Comparison of ENCODE assay signal across 23 mouse cellular contexts in the genomic region with DNA sequence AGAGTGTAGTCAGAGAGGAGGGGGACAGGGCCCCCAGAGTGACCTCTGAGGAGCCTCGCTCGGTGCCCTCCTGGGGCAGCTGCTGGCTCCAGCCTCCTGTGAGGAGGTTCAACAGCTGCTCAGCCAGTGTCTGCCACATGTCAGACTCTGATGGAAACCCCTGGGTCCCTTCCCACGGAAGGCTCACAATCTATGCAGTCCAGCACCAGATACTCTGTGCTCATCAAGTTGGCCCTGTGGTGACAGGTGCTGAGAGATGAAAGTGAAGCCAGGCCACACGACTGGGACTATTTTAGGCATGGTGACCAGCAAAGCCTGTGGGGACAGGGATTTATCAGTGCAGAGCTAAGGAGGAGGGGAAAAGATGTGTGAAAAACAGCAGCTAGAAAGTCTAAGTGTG. TPM values are rescaled to one million over a fixed set of nuclear protein-coding genes. Genes with fewer than 3 reads are reported as not detected.
DNase-seq lines count a peak whose midpoint lies in the region; ATAC-seq lines count a peak whose summit lies in the region.
"Had no signal": no experiment of that assay in that cellular context is flagged by ENCODE, and none has a peak within 500 bp of the region (broad histone marks: within the 10 kb centered on the region; RNA-seq: fewer than 3 reads in every experiment).

No protein-coding gene starts in this region.

- peaks cover 12% of the 10 kb centered on the region; the same call in 1 of the 2 replicates for H3K27me3 ChIP-seq in heart, embryonic 10.5 days (ENCODE audit: insufficient read depth, poor library complexity, severe bottlenecking)
- H3K27me3 ChIP-seq in hindbrain, embryonic 10.5 days (ENCODE audit: insufficient read depth, poor library complexity, severe bottlenecking), result 0 out of 2 replicates have a peak, but pooled peaks cover 3% of the 10 kb centered on the region
- H3K27me3 ChIP-seq in hindbrain, embryonic 16.5 days (replicated peaks; ENCODE audit: control insufficient read depth, insufficient read depth, low read length), result no peaks in the 10 kb centered on the region
- H3K27me3 ChIP-seq: liver, embryonic 13.5 days; midbrain, embryonic 12.5 days; neural tube, embryonic 12.5 days; stomach, embryonic 15.5 days had no signal

- no peak overlapping the region for H3K4me2 ChIP-seq in hindbrain, embryonic 16.5 days (ENCODE audit: low read length)
- H3K4me2 ChIP-seq: liver, embryonic 13.5 days; midbrain, embryonic 12.5 days; neural tube, embryonic 12.5 days; stomach, embryonic 15.5 days had no signal

- intact Hi-C loops in heart, postnatal 14 days (cut with DNase I), result no loop called here

- DNase-seq in heart, embryonic 10.5 days (ENCODE audit: low spot score), result peak; percentile 95
- DNase-seq in heart, postnatal 14 days, result no peak
- DNase-seq in hindbrain, embryonic 10.5 days (ENCODE audit: low spot score), result no peak
- peak; percentile 45 for DNase-seq in heart, postnatal 4 days
- DNase-seq in retina, embryonic 14.5 days (ENCODE audit: low spot score), result peak; percentile 50
- DNase-seq in natural killer cell, adult 2 months (ENCODE audit: low spot score in 2 of 2), result no peak
- no peak for DNase-seq in adipocyte (ENCODE audit: low spot score)
- DNase-seq: adrenal gland, adult 8-10 months; cerebellum, adult 11-12 months; kidney, adult 2 months; liver, embryonic 13.5 days; lung, adult 2 months; right cerebral cortex, postnatal 4 days; thymus, postnatal 25 days had no signal

- H3K27ac ChIP-seq in heart, embryonic 10.5 days, result peak overlapping the region; percentile 80
- peak overlapping the region; percentile 20 for H3K27ac ChIP-seq in hindbrain, embryonic 10.5 days
- no peak overlapping the region for H3K27ac ChIP-seq in hindbrain, embryonic 16.5 days (ENCODE audit: low read depth, low read length)
- H3K27ac ChIP-seq: kidney, postnatal 0 days; left cerebral cortex, adult 2 months; liver, embryonic 13.5 days; midbrain, embryonic 12.5 days; neural tube, embryonic 12.5 days; stomach, embryonic 15.5 days had no signal

- 14% methylated on average over 4 of the region's 4 CpGs for WGBS in heart, embryonic 10.5 days
- WGBS in hindbrain, embryonic 10.5 days, result 45% methylated on average over 4 of the region's 4 CpGs
- 45% methylated on average over 4 of the region's 4 CpGs for WGBS in hindbrain, embryonic 16.5 days

- H3K4me3 ChIP-seq in heart, embryonic 10.5 days, result no peak overlapping the region
- no peak overlapping the region for H3K4me3 ChIP-seq in hindbrain, embryonic 10.5 days
- H3K4me3 ChIP-seq in hindbrain, embryonic 16.5 days (ENCODE audit: low read length), result no peak overlapping the region
- H3K4me3 ChIP-seq: erythroblast, embryonic 14.5 days; left cerebral cortex, adult 2 months; liver, embryonic 13.5 days; midbrain, embryonic 12.5 days; neural tube, embryonic 12.5 days; stomach, embryonic 15.5 days had no signal

- no peak overlapping the region for H3K9ac ChIP-seq in hindbrain, embryonic 16.5 days (ENCODE audit: low read depth, low read length)
- H3K9ac ChIP-seq: liver, embryonic 13.5 days; midbrain, embryonic 12.5 days; neural tube, embryonic 12.5 days; stomach, embryonic 15.5 days had no signal

- peaks cover 94% of the 10 kb centered on the region for H3K4me1 ChIP-seq in heart, embryonic 10.5 days
- peaks cover 75% of the 10 kb centered on the region for H3K4me1 ChIP-seq in hindbrain, embryonic 10.5 days (replicated peaks)
- peaks cover 3% of the 10 kb centered on the region; the same call in 1 of the 2 replicates for H3K4me1 ChIP-seq in hindbrain, embryonic 16.5 days (ENCODE audit: control insufficient read depth, insufficient read depth, low read depth, low read length)

- no peak for ATAC-seq in hindbrain, embryonic 16.5 days
- ATAC-seq: forebrain, embryonic 14.5 days; inflammation-experienced regulatory T-cells, adult 6 months had no signal

- peaks cover 23% of the 10 kb centered on the region; the same call in 1 of the 2 replicates for H3K36me3 ChIP-seq in heart, embryonic 10.5 days
- peaks cover 34% of the 10 kb centered on the region for H3K36me3 ChIP-seq in hindbrain, embryonic 10.5 days
- no peaks in the 10 kb centered on the region for H3K36me3 ChIP-seq in hindbrain, embryonic 16.5 days (ENCODE audit: control insufficient read depth, insufficient read depth, low read length)
- H3K36me3 ChIP-seq: midbrain, embryonic 12.5 days; stomach, embryonic 15.5 days had no signal

- no peaks in the 10 kb centered on the region for H3K9me3 ChIP-seq in heart, embryonic 10.5 days
- H3K9me3 ChIP-seq in hindbrain, embryonic 10.5 days, result no peaks in the 10 kb centered on the region
- H3K9me3 ChIP-seq in hindbrain, embryonic 16.5 days (ENCODE audit: control insufficient read depth, low read length), result no peaks in the 10 kb centered on the region
- H3K9me3 ChIP-seq: liver, embryonic 13.5 days; midbrain, embryonic 12.5 days; neural tube, embryonic 12.5 days; stomach, embryonic 15.5 days had no signal

RNA-seq across cellular contexts. Expression of a gene that starts 36.2 kb away (rescaled TPM):
- polyA plus RNA-seq in heart, embryonic 10.5 days (2016; fragmentation: Nextera tagmentation; extraction: Ambion mirVana), result 66.2 and 77.3 TPM in 2 replicates
- 100 to 1,000 TPM; 130 to 147 TPM for total RNA-seq in heart, postnatal 14 days (2021)
- 77.6 and 79.9 TPM in 2 replicates for polyA plus RNA-seq in hindbrain, embryonic 10.5 days (2016; fragmentation: Nextera tagmentation; extraction: Ambion mirVana)
- 59.4 and 72.2 TPM in 2 replicates for polyA plus RNA-seq in hindbrain, embryonic 16.5 days (2015; fragmentation: Nextera tagmentation; extraction: Ambion mirVana)
- 100 to 1,000 TPM; 120 to 124 TPM for total RNA-seq in heart, postnatal 4 days (2021)

Comparison
In these comparisons a context has a peak if more than half of its experiments do, and no peak if none do; other contexts are left out.
1. DNase-seq: peak in heart, embryonic 10.5 days (single experiment), heart, postnatal 4 days (single experiment) and retina, embryonic 14.5 days (single experiment); none in heart, postnatal 14 days (0 of 2), hindbrain, embryonic 10.5 days (single experiment), natural killer cell, adult 2 months (0 of 2) and adipocyte (single experiment).